Mouse (Mus musculus): ENCODE measurements around the gene Dock6. TPM values are rescaled to one million over a fixed set of nuclear protein-coding genes. Genes with fewer than 3 reads are reported as not detected.
"Not testable (repeated sequence)": the region's sequence is repeated elsewhere in the genome, so short reads cannot be mapped to it uniquely, and the experiment has no call there.

Dock6 gene
- polyA plus RNA-seq, 1 experiment = 41.5 TPM

- peaks cover 3% of the 10 kb centered on the region; the same call in 1 of the 2 replicates for H3K4me1 ChIP-seq (ENCODE audit: control insufficient read depth, insufficient read depth, low read length)
- no peak for TF ChIP-seq CTCF (IDR thresholded peaks at IDR 0.05; ENCODE audit: control insufficient read depth, insufficient read depth, insufficient replicate concordance, low read depth, low read length)
- TF ChIP-seq POLR2A (IDR thresholded peaks at IDR 0.05; ENCODE audit: control insufficient read depth, low read depth, low read length) = no peak
- H3K27ac ChIP-seq (ENCODE audit: control insufficient read depth, insufficient read depth, low read depth, low read length) = no peak overlapping the region
- no peaks in the 10 kb centered on the region for H3K36me3 ChIP-seq (ENCODE audit: control insufficient read depth, insufficient read depth, low read length)
- H3K27me3 ChIP-seq (ENCODE audit: control insufficient read depth, insufficient read depth, low read length) = no peaks in the 10 kb centered on the region
- no peak overlapping the region for H3K4me3 ChIP-seq (ENCODE audit: control insufficient read depth, low read depth, low read length)
Measured at GRCm38 (mm10) chr9:21781657-21782468, 70.6 kb downstream of the Dock6 start.

- Histone ChIP-seq H3K4me1 (ENCODE audit: control insufficient read depth, insufficient read depth, low read length) (no peaks in the 10 kb centered on the region), H3K27ac (ENCODE audit: control insufficient read depth, insufficient read depth, low read depth, low read length) (no peak overlapping the region), H3K27me3 (ENCODE audit: control insufficient read depth, insufficient read depth, low read length) (no peaks in the 10 kb centered on the region), H3K4me3 (ENCODE audit: control insufficient read depth, low read depth, low read length) (no peak overlapping the region), H3K36me3 (ENCODE audit: control insufficient read depth, insufficient read depth, low read length) (no peaks in the 10 kb centered on the region)
- TF ChIP-seq POLR2A (IDR thresholded peaks at IDR 0.05; ENCODE audit: control insufficient read depth, low read depth, low read length) = no peak
- no peak for TF ChIP-seq CTCF (IDR thresholded peaks at IDR 0.05; ENCODE audit: control insufficient read depth, insufficient read depth, insufficient replicate concordance, low read depth, low read length)
Measured at GRCm38 (mm10) chr9:21777726-21778125, 74.7 kb downstream of the Dock6 start.

GRCm38 (mm10) chr9:21774353-21774752, 78.1 kb downstream of the Dock6 start:
- Histone ChIP-seq H3K36me3 (ENCODE audit: control insufficient read depth, insufficient read depth, low read length) (no peaks in the 10 kb centered on the region), H3K4me3 (ENCODE audit: control insufficient read depth, low read depth, low read length) (no peak overlapping the region), H3K27me3 (ENCODE audit: control insufficient read depth, insufficient read depth, low read length) (no peaks in the 10 kb centered on the region), H3K4me1 (ENCODE audit: control insufficient read depth, insufficient read depth, low read length) (peaks cover 2% of the 10 kb centered on the region), H3K27ac (ENCODE audit: control insufficient read depth, insufficient read depth, low read depth, low read length) (no peak overlapping the region)
- TF ChIP-seq POLR2A (IDR thresholded peaks at IDR 0.05; ENCODE audit: control insufficient read depth, low read depth, low read length) = no peak
- TF ChIP-seq CTCF (IDR thresholded peaks at IDR 0.05; ENCODE audit: control insufficient read depth, insufficient read depth, insufficient replicate concordance, low read depth, low read length) = no peak

GRCm38 (mm10) chr9:21773396-21773795, 79.0 kb downstream of the Dock6 start:
- H3K27ac ChIP-seq (ENCODE audit: control insufficient read depth, insufficient read depth, low read depth, low read length); H3K27me3 ChIP-seq (ENCODE audit: control insufficient read depth, insufficient read depth, low read length); H3K36me3 ChIP-seq (ENCODE audit: control insufficient read depth, insufficient read depth, low read length); H3K4me1 ChIP-seq (ENCODE audit: control insufficient read depth, insufficient read depth, low read length); H3K4me3 ChIP-seq (ENCODE audit: control insufficient read depth, low read depth, low read length): not testable (repeated sequence)

- TF ChIP-seq CTCF (IDR thresholded peaks at IDR 0.05; ENCODE audit: control insufficient read depth, insufficient read depth, insufficient replicate concordance, low read depth, low read length) (no peak), POLR2A (IDR thresholded peaks at IDR 0.05; ENCODE audit: control insufficient read depth, low read depth, low read length) (no peak)
- Histone ChIP-seq H3K27ac (ENCODE audit: control insufficient read depth, insufficient read depth, low read depth, low read length) (peak overlapping the region; percentile 39), H3K27me3 (ENCODE audit: control insufficient read depth, insufficient read depth, low read length) (no peaks in the 10 kb centered on the region), H3K4me1 (ENCODE audit: control insufficient read depth, insufficient read depth, low read length) (peaks cover 12% of the 10 kb centered on the region), H3K4me3 (ENCODE audit: control insufficient read depth, low read depth, low read length) (no peak overlapping the region), H3K36me3 (ENCODE audit: control insufficient read depth, insufficient read depth, low read length) (no peaks in the 10 kb centered on the region)
Measured at GRCm38 (mm10) chr9:21769558-21770183, 82.8 kb downstream of the Dock6 start.

GRCm38 (mm10) chr9:21768511-21769411, 83.7 kb downstream of the Dock6 start:
- TF ChIP-seq POLR2A (IDR thresholded peaks at IDR 0.05; ENCODE audit: control insufficient read depth, low read depth, low read length) (no peak), CTCF (IDR thresholded peaks at IDR 0.05; ENCODE audit: control insufficient read depth, insufficient read depth, insufficient replicate concordance, low read depth, low read length) (no peak)
- Histone ChIP-seq H3K36me3 (ENCODE audit: control insufficient read depth, insufficient read depth, low read length) (no peaks in the 10 kb centered on the region), H3K4me3 (ENCODE audit: control insufficient read depth, low read depth, low read length) (no peak overlapping the region), H3K27me3 (ENCODE audit: control insufficient read depth, insufficient read depth, low read length) (no peaks in the 10 kb centered on the region), H3K4me1 (ENCODE audit: control insufficient read depth, insufficient read depth, low read length) (peaks cover 12% of the 10 kb centered on the region), H3K27ac (ENCODE audit: control insufficient read depth, insufficient read depth, low read depth, low read length) (peak overlapping the region; percentile 74)

GRCm38 (mm10) chr9:21767896-21768295, 84.5 kb downstream of the Dock6 start:
- TF ChIP-seq POLR2A (IDR thresholded peaks at IDR 0.05; ENCODE audit: control insufficient read depth, low read depth, low read length) = no peak
- TF ChIP-seq CTCF (IDR thresholded peaks at IDR 0.05; ENCODE audit: control insufficient read depth, insufficient read depth, insufficient replicate concordance, low read depth, low read length) = no peak
- H3K36me3 ChIP-seq (ENCODE audit: control insufficient read depth, insufficient read depth, low read length) = no peaks in the 10 kb centered on the region
- H3K27ac ChIP-seq (ENCODE audit: control insufficient read depth, insufficient read depth, low read depth, low read length) = peak overlapping the region; percentile 74
- H3K4me1 ChIP-seq (ENCODE audit: control insufficient read depth, insufficient read depth, low read length) = peaks cover 12% of the 10 kb centered on the region
- no peaks in the 10 kb centered on the region for H3K27me3 ChIP-seq (ENCODE audit: control insufficient read depth, insufficient read depth, low read length)
- no peak overlapping the region for H3K4me3 ChIP-seq (ENCODE audit: control insufficient read depth, low read depth, low read length)
